Mouse (Mus musculus): Measurements from ENCODE around the gene Aars2. TPM values are rescaled to one million over a fixed set of nuclear protein-coding genes. Genes with fewer than 3 reads are reported as not detected.
A peak's percentile ranks its signal among the peaks of the same experiment; 100 is the strongest.

Aars2 gene
- polyA plus RNA-seq (2015; fragmentation: Nextera tagmentation; extraction: Ambion mirVana), result 19.7 and 20.5 TPM in 2 replicates

GRCm38 (mm10) chr17:45506700-45507189, at the start of gene Aars2:
Aars2 (plus strand) TSS chr17:45506841.
- H3K27ac ChIP-seq, result peak within 1 kb of the TSS; percentile 96
- peak; percentile 96 for ATAC-seq (replicated peaks)
- peak within 1 kb of the TSS; percentile 88 for H3K9ac ChIP-seq
- H3K9me3 ChIP-seq, result no peaks in the 10 kb centered on the region
- peak within 1 kb of the TSS; percentile 81 for H3K4me3 ChIP-seq
- peak within 1 kb of the TSS; percentile 39 for H3K4me2 ChIP-seq
- under 1% methylated on average over 42 of the region's 42 CpGs for WGBS
- H3K4me1 ChIP-seq, result peaks cover 11% of the 10 kb centered on the region
- no peaks in the 10 kb centered on the region for H3K27me3 ChIP-seq (replicated peaks)
- no peaks in the 10 kb centered on the region for H3K36me3 ChIP-seq (replicated peaks)

GRCm38 (mm10) chr17:45457487-45457886, 49.2 kb upstream of the Aars2 start:
- 91% methylated on average over 5 of the region's 5 CpGs for WGBS
- H3K4me1 ChIP-seq, result peaks cover 9% of the 10 kb centered on the region
- H3K9ac ChIP-seq, result no peak overlapping the region
- no peak overlapping the region for H3K4me2 ChIP-seq
- no peak overlapping the region for H3K4me3 ChIP-seq
- ATAC-seq (replicated peaks), result no peak
- no peak overlapping the region for H3K27ac ChIP-seq
- no peaks in the 10 kb centered on the region for H3K9me3 ChIP-seq
- H3K36me3 ChIP-seq (replicated peaks), result no peaks in the 10 kb centered on the region
- H3K27me3 ChIP-seq (replicated peaks), result no peaks in the 10 kb centered on the region

GRCm38 (mm10) chr17:45458516-45458915, 48.1 kb upstream of the Aars2 start:
- no peak overlapping the region for H3K27ac ChIP-seq
- no peaks in the 10 kb centered on the region for H3K36me3 ChIP-seq (replicated peaks)
- peaks cover 9% of the 10 kb centered on the region for H3K4me1 ChIP-seq
- H3K9me3 ChIP-seq, result no peaks in the 10 kb centered on the region
- H3K9ac ChIP-seq, result no peak overlapping the region
- no peak for ATAC-seq (replicated peaks)
- 83% methylated on average over 4 of the region's 4 CpGs for WGBS
- no peak overlapping the region for H3K4me3 ChIP-seq
- no peaks in the 10 kb centered on the region for H3K27me3 ChIP-seq (replicated peaks)
- no peak overlapping the region for H3K4me2 ChIP-seq

GRCm38 (mm10) chr17:45459062-45459461, 47.6 kb upstream of the Aars2 start:
- WGBS, result 89% methylated on average over 8 of the region's 8 CpGs
- Histone ChIP-seq H3K27me3 (replicated peaks) (no peaks in the 10 kb centered on the region), H3K9me3 (no peaks in the 10 kb centered on the region), H3K36me3 (replicated peaks) (no peaks in the 10 kb centered on the region), H3K4me2 (no peak overlapping the region), H3K4me1 (peaks cover 9% of the 10 kb centered on the region), H3K27ac (no peak overlapping the region), H3K4me3 (no peak overlapping the region), H3K9ac (no peak overlapping the region)
- ATAC-seq (replicated peaks), result no peak

GRCm38 (mm10) chr17:45462506-45462905, 44.1 kb upstream of the Aars2 start:
- ATAC-seq (replicated peaks), result no peak
- no peaks in the 10 kb centered on the region for H3K27me3 ChIP-seq (replicated peaks)
- no peak overlapping the region for H3K4me3 ChIP-seq
- H3K36me3 ChIP-seq (replicated peaks), result no peaks in the 10 kb centered on the region
- H3K9ac ChIP-seq, result no peak overlapping the region
- no peak overlapping the region for H3K27ac ChIP-seq
- H3K4me2 ChIP-seq, result no peak overlapping the region
- WGBS, result 89% methylated on average over 4 of the region's 4 CpGs
- H3K9me3 ChIP-seq, result no peaks in the 10 kb centered on the region
- no peaks in the 10 kb centered on the region for H3K4me1 ChIP-seq

- Histone ChIP-seq H3K4me3 (no peak overlapping the region), H3K9me3 (peaks cover 3% of the 10 kb centered on the region; the same call in 1 of the 2 replicates), H3K4me1 (no peaks in the 10 kb centered on the region), H3K27ac (no peak overlapping the region), H3K36me3 (replicated peaks) (no peaks in the 10 kb centered on the region), H3K27me3 (replicated peaks) (no peaks in the 10 kb centered on the region), H3K9ac (no peak overlapping the region), H3K4me2 (no peak overlapping the region)
- ATAC-seq (replicated peaks), result no peak
- 87% methylated on average over 9 of the region's 9 CpGs for WGBS
Observed at GRCm38 (mm10) chr17:45464255-45464654, 42.4 kb upstream of the Aars2 start.

- no peak overlapping the region for H3K27ac ChIP-seq
- ATAC-seq (replicated peaks), result no peak
- no peaks in the 10 kb centered on the region for H3K36me3 ChIP-seq (replicated peaks)
- H3K4me3 ChIP-seq, result no peak overlapping the region
- WGBS, result 66% methylated on average over 2 of the region's 2 CpGs
- H3K4me2 ChIP-seq, result no peak overlapping the region
- peaks cover 3% of the 10 kb centered on the region; the same call in 1 of the 2 replicates for H3K9me3 ChIP-seq
- H3K27me3 ChIP-seq (replicated peaks), result no peaks in the 10 kb centered on the region
- no peak overlapping the region for H3K9ac ChIP-seq
- H3K4me1 ChIP-seq, result no peaks in the 10 kb centered on the region
Observed at GRCm38 (mm10) chr17:45466701-45467100, 39.9 kb upstream of the Aars2 start.

GRCm38 (mm10) chr17:45468302-45468701, 38.3 kb upstream of the Aars2 start:
- peaks cover 3% of the 10 kb centered on the region; the same call in 1 of the 2 replicates for H3K9me3 ChIP-seq
- no peak overlapping the region for H3K4me3 ChIP-seq
- H3K9ac ChIP-seq, result no peak overlapping the region
- no peaks in the 10 kb centered on the region for H3K27me3 ChIP-seq (replicated peaks)
- no peaks in the 10 kb centered on the region for H3K4me1 ChIP-seq
- ATAC-seq (replicated peaks), result no peak
- H3K27ac ChIP-seq, result no peak overlapping the region
- 83% methylated on average over 5 of the region's 5 CpGs for WGBS
- H3K36me3 ChIP-seq (replicated peaks), result no peaks in the 10 kb centered on the region
- no peak overlapping the region for H3K4me2 ChIP-seq

GRCm38 (mm10) chr17:45470726-45471125, 35.9 kb upstream of the Aars2 start:
- Histone ChIP-seq H3K9me3 (peaks cover 3% of the 10 kb centered on the region; the same call in 1 of the 2 replicates), H3K27me3 (replicated peaks) (no peaks in the 10 kb centered on the region; the same call in 1 of the 2 replicates), H3K4me2 (no peak overlapping the region), H3K9ac (no peak overlapping the region), H3K36me3 (replicated peaks) (no peaks in the 10 kb centered on the region), H3K27ac (no peak overlapping the region), H3K4me1 (peaks cover 11% of the 10 kb centered on the region), H3K4me3 (no peak overlapping the region)
- no peak for ATAC-seq (replicated peaks)
- 87% methylated on average over 7 of the region's 7 CpGs for WGBS

GRCm38 (mm10) chr17:45473667-45474066, 33.0 kb upstream of the Aars2 start:
- no peak for ATAC-seq (replicated peaks)
- Histone ChIP-seq H3K9me3 (no peaks in the 10 kb centered on the region), H3K27ac (no peak overlapping the region), H3K9ac (no peak overlapping the region), H3K4me1 (peaks cover 11% of the 10 kb centered on the region), H3K27me3 (replicated peaks) (no peaks in the 10 kb centered on the region; the same call in 1 of the 2 replicates), H3K4me2 (no peak overlapping the region), H3K36me3 (replicated peaks) (no peaks in the 10 kb centered on the region), H3K4me3 (no peak overlapping the region)
- WGBS, result 77% methylated on average over 6 of the region's 6 CpGs

GRCm38 (mm10) chr17:45474146-45474545, 32.5 kb upstream of the Aars2 start:
- Histone ChIP-seq H3K4me1 (peaks cover 11% of the 10 kb centered on the region), H3K27ac (peak overlapping the region; percentile 66), H3K27me3 (replicated peaks) (no peaks in the 10 kb centered on the region; the same call in 1 of the 2 replicates), H3K4me2 (peak overlapping the region; percentile 65), H3K4me3 (peak overlapping the region; percentile 40), H3K36me3 (replicated peaks) (no peaks in the 10 kb centered on the region), H3K9me3 (no peaks in the 10 kb centered on the region), H3K9ac (no peak overlapping the region)
- ATAC-seq (replicated peaks), result peak; percentile 42
- 62% methylated on average over 8 of the region's 8 CpGs for WGBS

GRCm38 (mm10) chr17:45474669-45475465, 31.8 kb upstream of the Aars2 start, which contains the start of gene Spats1:
Spats1 (minus strand) TSS chr17:45475415.
- peak within 1 kb of the TSS; percentile 40 for H3K4me3 ChIP-seq
- peak within 1 kb of the TSS; percentile 40 for H3K9ac ChIP-seq
- peak within 1 kb of the TSS; percentile 65 for H3K4me2 ChIP-seq
- no peaks in the 10 kb centered on the region for H3K9me3 ChIP-seq
- H3K27ac ChIP-seq, result peak within 1 kb of the TSS; percentile 66
- no peaks in the 10 kb centered on the region for H3K36me3 ChIP-seq (replicated peaks)
- peaks cover 11% of the 10 kb centered on the region for H3K4me1 ChIP-seq
- peak; percentile 90 for ATAC-seq (replicated peaks)
- H3K27me3 ChIP-seq (replicated peaks), result no peaks in the 10 kb centered on the region; the same call in 1 of the 2 replicates
- WGBS, result 5% methylated on average over 30 of the region's 30 CpGs
